Mouse (Mus musculus) leukemia stem cell, adult 10-12 weeks (primary cell): Measurements from ENCODE around the gene Gfral. TPM values are rescaled to one million over a fixed set of nuclear protein-coding genes. Genes with fewer than 3 reads are reported as not detected.

Source experiments
- polyA plus RNA-seq: library from polyadenylated mRNA; stranded (reverse); fragments of >175 nt; gene quantifications from 2 replicates; pipeline ENCODE4 v1.2.3, GENCODE M21; 2012; ENCODE audit warnings: low replicate concordance

Gfral gene
- not detected in 2 replicates for polyA plus RNA-seq

GRCm38 (mm10) chr9:76213557-76213956 is at the start of gene Gfral:
Gene Gfral (minus strand): TSS chr9:76213657.

Other genes starting within 250 kb of the Gfral start
- gene Hmgcll1, start 198.8 kb downstream of the Gfral start, polyA plus RNA-seq = not detected in 2 replicates
- gene Hcrtr2, start 110.2 kb upstream of the Gfral start, polyA plus RNA-seq = not detected in 2 replicates